ENCODE assay signal across 9 mouse cellular contexts in the genomic region with DNA sequence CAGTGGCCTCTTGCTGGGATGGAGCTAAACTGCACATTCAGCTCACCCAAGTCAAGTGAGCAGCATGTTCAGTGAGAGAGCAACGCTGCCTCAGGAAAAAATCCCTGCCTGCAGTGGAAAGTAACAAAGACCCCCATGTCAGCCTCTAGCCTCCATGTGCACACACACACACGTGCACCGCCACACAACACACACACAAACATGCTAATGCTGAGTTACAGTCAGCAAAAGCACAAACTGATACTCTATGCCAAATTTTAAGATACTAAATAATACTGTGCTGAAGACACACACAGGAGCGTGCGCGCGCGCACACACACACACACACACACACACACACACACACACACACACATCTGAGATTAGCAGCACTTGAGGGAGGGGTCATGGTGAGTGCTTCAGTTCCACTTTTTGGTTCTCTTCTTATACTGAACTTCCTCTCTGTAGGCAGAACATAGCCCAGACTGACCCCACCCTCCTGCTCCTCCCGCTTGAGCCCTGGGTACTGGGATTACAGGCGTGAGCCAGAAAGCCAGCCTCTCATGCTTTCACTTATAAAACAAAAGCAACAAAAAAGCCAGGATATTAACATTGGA. TPM values are rescaled to one million over a fixed set of nuclear protein-coding genes. Genes with fewer than 3 reads are reported as not detected.
A peak's percentile ranks its signal among the peaks of the same experiment; 100 is the strongest.
DNase-seq lines count a peak whose midpoint lies in the region; ATAC-seq and TF ChIP-seq lines count a peak whose summit lies in the region.
"Had no signal": no experiment of that assay in that cellular context is flagged by ENCODE, and none has a peak within 500 bp of the region (broad histone marks: within the 10 kb centered on the region; RNA-seq: fewer than 3 reads in every experiment).

No protein-coding gene starts in this region.

- H3K4me2 ChIP-seq in kidney, embryonic 15.5 days, result peak overlapping the region; percentile 80; the same call in 1 of the 2 replicates

- peaks cover 11% of the 10 kb centered on the region for H3K4me1 ChIP-seq in kidney, embryonic 15.5 days
- peaks cover 15% of the 10 kb centered on the region; the same call in 1 of the 2 replicates for H3K4me1 ChIP-seq in spleen, adult 2 months (ENCODE audit: control insufficient read depth, insufficient read depth, insufficient read length)

- no peak for ATAC-seq in kidney, embryonic 15.5 days (replicated peaks; ENCODE audit: low FRiP score)
- peak; percentile 71 for ATAC-seq in common myeloid progenitor, adult 5-6 weeks (replicated peaks; ENCODE audit: low read depth, poor library complexity, severe bottlenecking)

- no peaks in the 10 kb centered on the region for H3K9me3 ChIP-seq in kidney, embryonic 15.5 days (replicated peaks)
- H3K9me3 ChIP-seq: lung, embryonic 15.5 days had no signal

- no peak for TF ChIP-seq POLR2A in spleen, adult 2 months (IDR thresholded peaks at IDR 0.05; ENCODE audit: low read depth, low read length)

- peaks cover 2% of the 10 kb centered on the region; the same call in 1 of the 2 replicates for H3K36me3 ChIP-seq in kidney, embryonic 15.5 days
- H3K36me3 ChIP-seq in spleen, adult 2 months (ENCODE audit: control insufficient read depth, insufficient read depth, low read length), result no peaks in the 10 kb centered on the region
- H3K36me3 ChIP-seq: lung, embryonic 15.5 days had no signal

- no peak overlapping the region for H3K4me3 ChIP-seq in kidney, embryonic 15.5 days (replicated peaks)
- no peak overlapping the region for H3K4me3 ChIP-seq in spleen, adult 2 months (ENCODE audit: extremely low read depth, insufficient read depth, insufficient read length)

- no peak for DNase-seq in kidney, adult 8-10 months
- DNase-seq in lung, postnatal 14 days, result peak; percentile 12
- peak; percentile 68 to 69 for DNase-seq in spleen, adult 2 months (ENCODE audit: low read depth in 1 of 2, low spot score in 2 of 2)
- DNase-seq in cerebellum, adult 9-11 months, result no peak
- DNase-seq in adrenal gland, postnatal 14 days, result no peak

- H3K9ac ChIP-seq in kidney, embryonic 15.5 days, result no peak overlapping the region
- H3K9ac ChIP-seq: lung, embryonic 15.5 days had no signal

- H3K27me3 ChIP-seq in kidney, embryonic 15.5 days, result no peaks in the 10 kb centered on the region
- H3K27me3 ChIP-seq in spleen, adult 2 months (ENCODE audit: control insufficient read depth, insufficient read depth, low read length), result no peaks in the 10 kb centered on the region
- H3K27me3 ChIP-seq: lung, embryonic 15.5 days had no signal

- no peak overlapping the region for H3K27ac ChIP-seq in kidney, embryonic 15.5 days
- peak overlapping the region; percentile 75 for H3K27ac ChIP-seq in spleen, adult 2 months (ENCODE audit: insufficient read depth, low read length)
- H3K27ac ChIP-seq: lung, embryonic 15.5 days had no signal

- WGBS in kidney, embryonic 15.5 days, result 82% methylated on average over 10 of the region's 10 CpGs
- WGBS in spleen, adult 2 months, result 23% methylated on average over 10 of the region's 10 CpGs

- TF ChIP-seq CTCF in spleen, adult 2 months (IDR thresholded peaks at IDR 0.05; ENCODE audit: extremely low read depth, insufficient read depth, insufficient read length, insufficient replicate concordance), result no peak

RNA-seq across cellular contexts. Expression of gene Naaa, which starts 1.1 kb away (rescaled TPM):
- 21.3 and 24.1 TPM in 2 replicates for polyA plus RNA-seq in kidney, embryonic 15.5 days (2015; fragmentation: Nextera tagmentation; extraction: Ambion mirVana)
- total RNA-seq in common myeloid progenitor, adult 5-6 weeks (2017), result 3.4 and 8.2 TPM in 2 replicates
- polyA plus RNA-seq in spleen, adult 2 months (2012; rRNA removed), result 65.5 and 74.4 TPM in 2 replicates
- total RNA-seq in adrenal gland, postnatal 14 days (2021), result 19.6 and 26.8 TPM in 2 replicates

RNA-seq across cellular contexts. Expression of gene Ppef2, which starts 23.0 kb away (rescaled TPM):
- polyA plus RNA-seq in kidney, embryonic 15.5 days (2015; fragmentation: Nextera tagmentation; extraction: Ambion mirVana), result 0.08 and 0.35 TPM in 2 replicates
- total RNA-seq in common myeloid progenitor, adult 5-6 weeks (2017), result not detected in 2 replicates
- 0.74 and 2.4 TPM in 2 replicates for polyA plus RNA-seq in spleen, adult 2 months (2012; rRNA removed)
- total RNA-seq in adrenal gland, postnatal 14 days (2021), result 0.22 TPM in 1 of 2 replicates, not detected in the other
- total RNA-seq: heart, adult 8-10 months had no signal

RNA-seq across cellular contexts. Expression of gene Sdad1, which starts 31.2 kb away (rescaled TPM):
- 45.7 and 47.9 TPM in 2 replicates for polyA plus RNA-seq in kidney, embryonic 15.5 days (2015; fragmentation: Nextera tagmentation; extraction: Ambion mirVana)
- total RNA-seq in common myeloid progenitor, adult 5-6 weeks (2017), result 75.4 and 86.8 TPM in 2 replicates
- polyA plus RNA-seq in spleen, adult 2 months (2012; rRNA removed), result 10.2 and 13.9 TPM in 2 replicates
- total RNA-seq in adrenal gland, postnatal 14 days (2021), result 30.5 and 42.2 TPM in 2 replicates

RNA-seq across cellular contexts. Expression of gene Cxcl9, which starts 48.8 kb away (rescaled TPM):
- polyA plus RNA-seq in kidney, embryonic 15.5 days (2015; fragmentation: Nextera tagmentation; extraction: Ambion mirVana), result not detected in 2 replicates
- 0.09 TPM in 1 of 2 replicates, not detected in the other for total RNA-seq in common myeloid progenitor, adult 5-6 weeks (2017)
- 31.2 and 47.5 TPM in 2 replicates for polyA plus RNA-seq in spleen, adult 2 months (2012; rRNA removed)
- 1.0 and 2.1 TPM in 2 replicates for total RNA-seq in adrenal gland, postnatal 14 days (2021)
- polyA plus RNA-seq: lung, embryonic 15.5 days had no signal

RNA-seq across cellular contexts. Expression of gene Art3, which starts 52.6 kb away (rescaled TPM):
- polyA plus RNA-seq in kidney, embryonic 15.5 days (2015; fragmentation: Nextera tagmentation; extraction: Ambion mirVana), result 3.0 and 3.9 TPM in 2 replicates
- not detected in 2 replicates for total RNA-seq in common myeloid progenitor, adult 5-6 weeks (2017)
- polyA plus RNA-seq in spleen, adult 2 months (2012; rRNA removed), result 0.65 and 2.4 TPM in 2 replicates
- 91.5 and 131 TPM in 2 replicates for total RNA-seq in adrenal gland, postnatal 14 days (2021)

Comparison
In these comparisons a context has a peak if more than half of its experiments do, and no peak if none do; other contexts are left out.
1. DNase-seq: peak in lung, postnatal 14 days (single experiment) and spleen, adult 2 months (2 of 2); none in kidney, adult 8-10 months (0 of 2), cerebellum, adult 9-11 months (single experiment) and adrenal gland, postnatal 14 days (single experiment).